Mouse (Mus musculus) testis, postnatal 14 days (tissue): Measurements from ENCODE around the gene Nmur1.
"Not testable (repeated sequence)": the region's sequence is repeated elsewhere in the genome, so short reads cannot be mapped to it uniquely, and the experiment has no call there.

Experiments
- DNase-seq: peaks from one replicate; pipeline ENCODE4 v3.0.0; 2021; ENCODE audit warnings: low spot score

Gene Nmur1

GRCm38 (mm10) chr1:86358906-86359797 is 66.9 kb downstream of the Nmur1 start, which contains the start of gene Ncl:
Gene Ncl, minus strand, starts transcription at chr1:86359400.
- peak; percentile 99 for DNase-seq

GRCm38 (mm10) chr1:86358229-86358905 is 67.7 kb downstream of the Nmur1 start:
- DNase-seq = no peak

DNA sequence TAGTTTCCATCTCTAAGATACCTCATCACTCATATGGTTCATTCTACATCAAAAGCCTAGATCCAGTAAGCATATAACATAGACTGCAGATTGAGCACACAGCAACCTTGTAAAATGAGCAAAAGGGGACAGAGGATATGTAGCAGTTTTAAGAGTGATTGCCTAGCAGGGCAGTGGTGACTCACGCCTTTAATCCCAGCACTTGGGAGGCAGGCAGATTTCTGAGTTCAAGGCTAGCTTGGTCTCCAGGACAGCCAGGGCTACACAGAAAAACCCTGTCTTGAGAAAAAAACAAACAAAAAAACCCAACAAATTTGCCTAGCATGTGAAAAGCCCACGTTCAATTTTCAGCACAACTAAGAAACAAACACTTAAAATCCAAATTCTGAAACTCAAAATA is 71.8 kb downstream of the Nmur1 start:
- DNase-seq = no peak

DNA sequence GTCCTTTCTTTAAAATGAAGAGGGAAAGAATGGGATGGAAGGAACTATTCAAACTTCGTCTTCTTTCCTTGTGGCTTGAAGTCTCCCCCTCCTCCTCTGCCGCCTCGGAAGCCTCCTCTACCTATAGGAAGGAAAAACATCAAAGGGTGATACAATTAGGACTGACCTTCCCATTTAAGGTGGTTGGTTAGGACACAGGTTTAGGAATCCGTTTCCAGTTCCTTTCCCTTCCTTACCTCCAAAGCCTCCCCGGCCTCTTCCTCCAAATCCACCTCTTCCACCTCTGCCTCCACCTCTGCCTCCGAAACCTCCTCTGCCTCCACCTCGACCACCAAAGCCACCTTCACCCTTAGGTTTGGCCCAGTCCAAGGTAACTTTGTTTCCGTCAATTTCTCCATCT is 75.5 kb downstream of the Nmur1 start:
- no peak for DNase-seq

GRCm38 (mm10) chr1:86349696-86350095 is 76.3 kb downstream of the Nmur1 start:
- no peak for DNase-seq

GRCm38 (mm10) chr1:86349201-86349600 is 76.8 kb downstream of the Nmur1 start:
- DNase-seq = no peak

DNA sequence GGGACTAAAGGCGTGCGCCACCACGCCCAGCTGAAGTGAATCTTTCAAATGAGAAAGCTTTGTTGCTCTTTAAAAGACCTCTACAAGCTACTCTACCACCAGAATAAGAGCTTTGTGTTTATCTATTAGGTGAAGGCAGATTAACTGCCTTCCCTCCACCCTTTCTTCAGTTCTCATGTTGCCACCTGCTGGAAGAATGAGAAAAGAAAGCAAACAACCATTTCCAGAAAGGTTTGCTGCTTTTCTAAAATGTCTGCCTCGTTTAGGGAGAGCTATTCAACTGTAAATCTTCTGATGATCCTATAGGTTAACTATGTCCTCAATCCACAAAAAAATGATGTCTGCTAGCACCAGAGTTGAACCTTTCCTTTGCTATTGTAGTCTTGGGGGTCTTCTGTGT is 77.2 kb downstream of the Nmur1 start:
- DNase-seq = no peak

- no peak for DNase-seq
These were observed 77.9 kb downstream of the Nmur1 start for GRCm38 (mm10) chr1:86348083-86348482.

GRCm38 (mm10) chr1:86347716-86348045 is 78.3 kb downstream of the Nmur1 start:
- DNase-seq = no peak

DNA sequence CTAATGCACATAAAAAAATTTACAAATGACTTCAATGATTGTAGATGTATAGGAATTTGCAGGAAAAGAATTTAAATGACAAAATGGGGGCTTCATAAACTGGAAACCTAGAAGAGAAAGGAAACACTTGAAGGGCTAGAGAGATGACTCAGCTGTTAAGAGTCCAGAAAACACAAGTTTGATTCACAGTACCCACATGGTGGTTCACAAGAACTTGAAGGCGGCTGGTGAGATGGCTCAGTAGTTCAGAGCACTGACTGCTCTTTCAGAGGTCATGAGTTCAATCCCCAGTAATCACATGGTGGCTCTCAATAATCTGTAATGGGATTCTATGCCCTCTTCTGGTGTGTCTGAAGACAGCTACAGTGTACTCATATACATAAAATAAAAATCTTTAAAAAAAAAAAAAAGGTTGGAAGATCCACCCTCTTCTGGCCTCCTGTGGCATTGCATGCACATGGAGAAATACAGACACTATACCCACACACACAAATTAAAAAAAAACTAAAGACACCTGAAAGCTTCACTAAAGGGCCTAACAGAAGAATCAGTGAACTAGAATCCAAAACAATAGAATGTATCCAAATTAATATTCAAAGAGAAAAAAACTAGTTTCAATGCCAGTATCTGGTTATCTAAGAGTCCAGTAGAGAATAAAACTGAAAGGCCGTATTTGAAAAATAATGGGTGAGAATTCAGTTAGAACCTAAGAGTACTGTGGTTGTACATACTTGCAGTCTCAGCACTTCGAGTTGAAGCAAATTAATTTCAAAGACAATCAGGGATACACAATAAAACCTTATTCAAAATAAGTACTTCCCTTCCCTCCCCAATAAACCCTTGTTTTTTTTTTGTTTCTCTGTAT is 78.9 kb downstream of the Nmur1 start:
- no peak for DNase-seq

GRCm38 (mm10) chr1:86345956-86346355 is 80.1 kb downstream of the Nmur1 start:
- no peak for DNase-seq

DNA sequence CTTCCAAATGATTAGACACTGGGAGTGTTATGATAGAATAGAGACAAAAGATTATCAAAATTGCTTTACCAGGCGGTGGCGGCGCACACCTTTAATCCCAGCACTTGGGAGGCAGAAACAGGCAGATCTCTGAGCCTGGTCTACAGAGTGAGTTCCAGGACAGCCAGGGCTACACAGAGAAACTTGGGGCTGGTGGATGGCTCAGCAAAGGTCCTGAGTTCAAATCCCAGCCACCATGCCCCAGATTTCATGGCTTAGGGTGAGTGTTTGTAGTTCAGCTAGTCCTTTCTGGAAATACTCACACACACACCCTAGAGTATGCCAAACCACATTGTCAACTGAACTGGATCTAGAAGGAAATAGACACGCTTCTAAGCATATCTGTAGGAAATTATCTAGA is 81.0 kb downstream of the Nmur1 start:
- DNase-seq = no peak

- DNase-seq = no peak
These were observed 81.8 kb downstream of the Nmur1 start for GRCm38 (mm10) chr1:86343969-86344861.

- DNase-seq = no peak
These were observed 82.9 kb downstream of the Nmur1 start for GRCm38 (mm10) chr1:86343087-86343645.

- DNase-seq = no peak
These were observed 83.7 kb downstream of the Nmur1 start for GRCm38 (mm10) chr1:86342371-86342770.

DNA sequence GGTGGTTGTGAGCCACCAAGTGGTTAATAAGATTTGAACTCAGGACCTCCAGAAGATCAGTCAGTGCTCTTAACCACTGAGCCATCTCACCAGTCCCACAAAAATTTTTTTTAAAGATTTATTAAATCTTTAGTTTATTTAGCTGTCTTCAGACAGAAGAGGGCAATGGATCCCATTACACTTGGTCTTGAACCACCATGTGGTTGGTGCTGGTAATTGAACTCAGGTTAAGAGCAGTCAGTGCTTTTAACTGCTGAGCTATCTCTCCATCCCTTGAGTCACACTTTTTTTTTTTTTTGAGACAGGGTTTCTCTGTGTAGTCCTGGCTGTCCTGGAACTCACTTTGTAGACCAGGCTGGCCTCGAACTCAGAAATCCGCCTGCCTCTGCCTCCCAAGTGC is 84.9 kb downstream of the Nmur1 start:
- DNase-seq = not testable (repeated sequence)

GRCm38 (mm10) chr1:86339156-86339812 is 86.7 kb downstream of the Nmur1 start:
- DNase-seq = peak; percentile 67

- DNase-seq = no peak
These were observed 89.7 kb downstream of the Nmur1 start for GRCm38 (mm10) chr1:86336330-86336729.
